Mouse (Mus musculus) ZHBTc4 (cell line): ENCODE results near the gene Mkrn2.

Experiments used
- DNase-seq: peaks from one replicate; pipeline ENCODE4 v3.0.0-alpha.2; 2011; ENCODE audit warnings: low read depth, low spot score

Mkrn2 gene

DNA sequence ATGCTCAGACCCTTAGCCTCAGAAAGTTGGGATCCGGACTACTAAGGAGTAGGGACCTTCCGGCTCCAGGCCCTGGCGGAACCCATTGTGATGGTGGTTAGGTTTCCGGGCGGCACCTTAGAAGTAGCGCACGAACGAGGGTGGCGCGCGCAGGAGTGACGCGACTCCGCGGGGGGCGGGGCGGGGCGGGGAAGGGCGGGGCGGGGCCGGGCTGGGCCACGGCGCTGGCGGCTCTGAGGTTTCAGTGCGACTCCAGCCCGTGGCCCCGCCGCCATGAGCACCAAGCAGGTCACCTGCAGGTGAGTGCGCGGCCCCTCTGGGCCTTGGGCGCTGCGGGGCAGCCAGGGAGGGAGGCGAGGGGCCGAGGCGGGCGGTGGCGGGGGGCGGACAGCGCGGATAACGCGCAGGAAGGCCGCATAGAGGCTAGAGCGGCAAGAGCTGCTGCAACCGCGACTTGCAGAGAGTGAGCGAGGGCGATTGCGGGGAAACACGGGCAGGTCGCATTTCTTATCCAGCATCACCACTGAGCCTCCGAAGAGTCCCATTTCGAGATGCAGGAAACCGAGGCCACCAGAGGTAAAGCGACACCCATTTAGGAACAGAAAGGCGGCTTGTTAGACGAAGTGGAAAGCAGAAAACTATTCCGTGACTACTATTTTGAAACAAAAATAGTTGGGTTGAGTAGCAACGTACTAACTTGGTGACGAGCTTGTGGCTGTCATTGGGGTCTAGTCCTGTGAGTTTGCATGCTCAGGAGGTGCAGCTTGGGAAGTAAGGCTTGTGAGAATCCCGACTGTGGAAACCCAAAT lies at the start of gene Mkrn2:
Mkrn2 (plus strand) TSS at position 188 of the 809 bp plus-strand sequence.
- DNase-seq: peak; percentile 93

DNA sequence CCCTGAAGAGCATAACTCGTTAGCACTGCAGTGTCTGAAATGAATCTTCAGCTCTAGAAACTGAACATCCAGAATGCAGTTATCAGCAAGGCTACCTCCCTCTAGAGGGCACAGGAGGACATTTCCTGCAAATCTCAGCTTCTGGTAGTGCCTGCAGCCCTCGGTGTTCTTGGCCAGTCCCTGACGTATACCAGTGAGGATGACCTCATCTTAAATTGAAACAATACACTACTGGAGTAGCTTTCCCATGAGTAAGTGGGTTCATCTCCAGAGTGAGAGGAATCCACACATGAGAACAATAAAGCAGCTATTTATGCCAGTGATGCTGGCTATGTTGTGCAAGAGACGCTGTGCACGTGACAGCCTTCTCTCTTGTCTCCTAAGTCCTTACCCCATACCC lies 46.2 kb upstream of the Mkrn2 start:
- no peak for DNase-seq

DNA sequence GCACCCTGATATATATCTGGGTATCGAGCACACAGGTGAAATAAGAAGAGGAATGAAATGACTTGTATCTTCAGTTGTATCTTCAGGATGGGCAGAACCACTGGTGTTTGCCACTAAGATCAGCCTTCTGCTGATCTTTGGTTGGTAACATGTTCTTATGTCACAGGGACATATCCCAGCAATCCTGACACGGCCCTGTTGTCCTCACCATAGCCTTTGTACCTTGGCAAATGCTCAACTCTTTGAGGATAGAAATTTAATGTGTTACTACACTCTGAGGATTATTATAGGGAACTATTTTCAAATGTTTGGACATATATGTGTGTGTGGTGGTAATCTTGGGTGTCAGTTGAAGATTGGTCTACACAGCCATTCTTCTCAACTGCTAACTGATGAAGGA lies 43.5 kb upstream of the Mkrn2 start:
- DNase-seq: no peak

DNA sequence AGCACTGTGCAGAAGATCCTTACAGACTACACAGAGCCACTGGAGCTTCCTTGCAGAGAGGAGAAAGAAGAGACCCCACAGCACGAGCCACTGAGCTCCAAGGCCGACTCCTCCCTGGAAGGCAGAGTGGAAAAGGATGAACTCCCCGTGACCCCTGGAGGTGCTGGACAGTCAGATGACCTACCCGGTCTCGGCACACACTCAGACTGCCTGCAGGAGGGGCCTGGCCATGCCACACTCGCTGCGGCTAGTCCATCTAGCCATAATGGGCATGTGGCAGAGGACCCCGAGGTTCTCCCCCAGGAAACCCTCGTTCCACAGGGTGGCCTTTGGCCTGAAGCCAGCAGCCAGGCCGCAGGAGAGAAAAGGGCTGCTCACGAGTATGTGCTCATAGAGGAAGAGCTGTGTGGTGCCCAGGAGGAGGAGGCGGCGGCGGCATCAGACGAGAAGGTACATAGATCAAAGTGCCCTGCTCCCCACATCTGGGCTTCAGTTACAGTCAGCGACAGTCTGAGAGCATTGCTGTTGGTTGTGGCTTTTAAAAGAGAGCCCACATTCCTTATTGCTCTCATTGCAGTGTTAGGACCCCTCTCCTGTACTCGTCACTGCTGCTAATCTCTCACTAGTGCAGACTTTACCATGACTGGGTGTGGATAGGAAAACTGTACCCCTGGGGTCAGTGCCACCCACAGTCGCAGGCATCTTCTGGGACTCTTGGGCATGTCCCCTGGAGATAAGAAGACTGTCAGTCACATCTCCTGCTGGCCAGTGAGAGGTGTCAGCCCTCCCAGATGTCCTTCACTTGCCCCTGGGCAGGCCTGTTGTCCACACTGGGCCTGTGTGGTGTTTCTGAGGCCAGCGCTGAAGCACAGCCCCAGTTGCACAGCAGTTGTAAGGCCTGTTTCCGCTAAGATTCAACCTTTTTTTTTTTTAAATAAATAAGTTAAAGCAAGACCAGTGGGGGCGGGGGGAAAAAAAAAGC lies 41.8 kb upstream of the Mkrn2 start:
- no peak for DNase-seq

DNA sequence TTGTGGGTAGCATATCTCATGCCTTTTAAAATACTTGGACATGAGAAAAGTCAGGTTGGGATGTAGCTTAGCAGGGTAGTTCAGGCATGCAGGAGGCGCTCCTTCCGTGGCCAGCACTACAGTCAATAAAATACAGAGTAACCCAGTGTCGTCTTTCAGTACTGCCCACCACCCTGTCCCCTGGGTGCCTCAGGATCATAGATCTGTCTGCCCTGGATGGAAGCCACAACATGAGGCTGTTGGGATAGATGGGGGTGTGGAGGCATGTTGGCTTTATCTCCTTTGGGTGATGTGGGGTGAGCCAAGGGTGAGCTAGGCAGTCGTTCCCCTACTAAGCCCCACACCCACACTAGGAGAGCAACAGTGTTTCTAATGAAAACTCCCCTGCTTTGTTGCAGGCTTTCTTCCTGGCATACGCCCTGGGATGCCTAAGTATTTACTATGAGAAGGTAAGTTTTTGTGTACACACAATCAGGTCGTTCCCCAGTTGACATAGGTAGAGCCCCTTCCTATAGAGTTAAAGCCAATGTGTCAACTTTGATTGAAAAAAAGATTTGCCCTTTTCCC lies 36.1 kb upstream of the Mkrn2 start:
- DNase-seq: no peak

DNA sequence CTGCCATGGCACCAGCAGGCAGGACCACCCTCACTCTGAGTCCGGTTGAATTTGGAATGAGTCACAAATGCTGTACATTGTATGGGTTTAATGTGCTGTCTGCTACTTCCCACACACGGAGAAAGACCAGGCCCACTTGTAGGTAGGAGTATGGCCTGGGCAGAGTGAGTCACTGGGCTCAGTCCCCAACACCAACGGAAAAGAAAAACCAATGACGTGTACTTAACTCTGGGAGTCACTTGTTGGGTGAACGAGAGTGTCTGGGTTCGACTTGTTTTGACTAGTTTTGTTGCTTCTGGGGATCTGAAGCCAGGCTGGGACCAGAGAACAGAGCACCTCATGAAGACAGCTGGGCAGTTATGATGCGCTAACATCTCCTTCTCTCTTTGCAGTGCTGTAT lies 27.5 kb upstream of the Mkrn2 start:
- no peak for DNase-seq

DNA sequence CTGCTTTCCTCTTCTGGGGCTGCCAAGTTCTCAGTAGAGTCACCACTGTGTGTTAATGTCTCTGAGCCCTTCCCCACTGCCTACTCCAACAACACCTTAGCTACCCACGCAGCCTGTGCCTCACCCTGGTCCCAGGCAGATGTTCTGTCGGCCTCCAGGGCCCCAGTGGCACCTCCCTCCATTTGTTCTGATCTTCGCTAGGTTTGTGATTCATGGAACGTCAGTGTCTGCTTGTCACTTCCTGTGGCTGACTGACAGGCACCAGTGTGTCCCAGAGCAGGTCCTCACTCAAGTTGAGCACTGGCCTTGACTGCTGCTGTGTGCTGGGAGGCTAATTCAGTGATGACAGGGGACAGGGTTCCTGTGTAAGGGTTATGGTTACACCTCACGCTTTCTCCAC lies 24.3 kb upstream of the Mkrn2 start:
- no peak for DNase-seq

DNA sequence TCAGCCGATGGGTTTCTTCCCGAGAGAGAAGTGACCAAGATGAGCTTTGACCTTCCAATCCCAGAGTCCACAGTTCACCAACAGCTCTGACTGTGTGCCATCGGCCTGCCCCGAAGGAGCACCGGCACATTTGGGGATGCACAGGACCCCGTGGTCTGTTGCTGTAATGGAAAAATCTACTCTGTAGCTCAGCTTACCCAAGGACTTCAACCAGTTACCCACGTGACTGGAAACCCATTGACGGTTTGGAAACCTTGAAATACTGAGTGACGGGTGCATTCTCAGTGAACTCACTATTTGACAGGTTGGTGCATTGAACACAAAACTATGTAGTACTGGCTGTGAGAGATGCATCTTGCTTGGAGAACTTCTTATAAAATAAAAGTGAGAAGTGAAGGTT lies 23.8 kb upstream of the Mkrn2 start:
- DNase-seq: no peak

DNA sequence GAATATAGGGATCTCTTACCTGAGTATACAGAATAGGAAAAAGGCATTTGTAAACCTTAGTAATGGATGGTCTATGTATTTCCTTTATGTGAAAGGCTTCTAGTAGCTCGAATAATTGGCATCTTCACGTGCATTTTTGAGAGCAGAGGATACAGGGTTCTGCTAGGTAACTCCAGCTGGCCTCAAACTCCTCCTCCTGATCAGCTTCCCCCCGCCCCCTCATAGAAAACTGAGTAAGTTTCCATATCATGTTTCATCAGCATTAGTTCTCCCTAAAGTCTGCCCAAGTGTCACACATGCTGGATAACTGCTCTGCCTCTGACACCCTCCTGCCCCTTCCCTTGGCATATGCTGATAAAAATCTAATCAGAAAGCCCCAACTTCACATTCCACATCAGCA lies 20.9 kb upstream of the Mkrn2 start:
- no peak for DNase-seq

DNA sequence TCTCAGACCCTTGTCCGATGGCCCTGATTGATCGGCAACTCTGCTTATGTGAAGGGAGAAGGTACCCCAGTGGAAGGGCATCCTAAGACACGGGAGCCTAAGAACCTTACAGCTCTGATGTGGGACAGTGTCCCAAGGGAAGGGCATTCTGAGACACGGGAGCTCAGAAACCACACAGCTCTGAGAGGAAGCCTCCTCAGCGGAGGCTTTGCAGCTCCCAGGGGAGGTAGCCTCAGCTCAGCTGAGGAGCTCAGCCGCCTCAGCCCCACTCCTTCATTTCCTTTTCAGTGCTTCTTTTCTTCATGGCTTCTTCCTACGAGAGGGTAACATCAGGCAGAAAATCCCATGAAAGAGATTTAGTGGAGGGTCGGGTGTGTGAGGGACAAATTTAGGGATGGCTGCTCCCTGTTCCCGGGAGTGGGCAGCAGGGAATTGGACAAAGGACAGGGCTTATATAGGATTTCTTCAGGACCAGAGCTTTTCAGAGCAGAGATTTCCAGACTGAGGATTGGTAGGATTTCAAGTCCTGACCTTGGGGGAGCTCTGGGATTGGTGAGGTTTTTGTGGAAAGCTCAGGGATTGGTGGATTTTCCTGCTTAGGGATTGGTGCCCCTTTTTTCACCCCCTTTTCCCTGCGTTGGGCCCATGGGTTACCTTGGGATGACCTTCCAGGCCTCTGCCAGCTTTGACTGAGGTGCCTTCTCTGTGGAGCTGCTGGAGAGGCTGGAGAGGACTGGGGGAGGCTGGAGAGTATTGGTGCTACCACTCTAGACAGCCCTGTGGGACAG lies 19.2 kb upstream of the Mkrn2 start:
- peak; percentile 58 for DNase-seq

DNA sequence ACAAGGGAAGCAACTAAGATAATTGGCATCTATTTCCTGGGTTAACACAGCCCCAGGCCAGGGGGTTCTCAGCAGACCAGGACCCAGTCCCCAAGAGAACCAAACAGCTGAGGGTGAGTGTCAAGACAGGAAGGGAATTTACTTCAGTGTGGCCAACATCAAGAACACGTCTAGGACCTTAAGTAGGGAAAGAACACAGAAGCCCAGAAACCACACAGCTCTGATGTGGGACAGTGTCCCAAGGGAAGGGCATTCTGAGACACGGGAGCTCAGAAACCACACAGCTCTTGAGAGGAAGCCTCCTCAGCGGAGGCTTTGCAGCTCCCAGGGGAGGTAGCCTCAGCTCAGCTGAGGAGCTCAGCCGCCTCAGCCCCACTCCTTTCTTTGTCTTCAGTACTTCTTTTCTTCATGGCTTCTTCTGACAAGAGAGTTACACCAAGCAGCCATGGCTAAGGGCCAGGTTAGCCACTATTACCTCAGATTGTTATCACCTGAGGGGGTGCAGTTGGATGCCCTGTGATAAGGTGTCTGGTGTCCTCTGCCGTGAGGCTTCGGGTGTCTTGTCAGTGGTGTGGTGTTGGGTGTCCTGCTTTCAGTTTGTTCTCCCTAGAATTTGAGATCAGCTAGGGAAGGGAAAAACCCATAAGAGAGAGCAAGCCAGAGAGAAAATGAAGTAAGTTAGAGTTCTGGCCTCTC lies 18.1 kb upstream of the Mkrn2 start:
- no peak for DNase-seq

DNA sequence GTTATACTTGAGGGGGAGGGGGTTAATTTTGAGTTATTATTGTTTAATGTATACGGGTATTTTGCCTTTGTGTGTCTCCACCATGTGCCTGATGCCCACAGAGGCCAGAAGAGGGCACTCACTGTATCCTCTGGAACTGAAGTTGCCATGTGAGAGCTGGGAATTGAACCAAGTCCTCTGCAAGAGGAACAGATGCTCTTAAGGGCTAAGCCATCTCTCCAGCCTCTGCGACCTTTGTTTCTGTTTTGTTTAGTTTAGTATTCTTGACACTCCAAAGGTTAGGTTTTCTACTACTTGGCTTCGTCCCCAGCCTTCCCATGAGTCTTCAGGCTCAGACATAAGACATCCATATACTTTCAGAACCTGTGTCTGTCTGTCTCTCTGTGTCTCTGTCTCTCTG lies 17.5 kb upstream of the Mkrn2 start:
- no peak for DNase-seq

DNA sequence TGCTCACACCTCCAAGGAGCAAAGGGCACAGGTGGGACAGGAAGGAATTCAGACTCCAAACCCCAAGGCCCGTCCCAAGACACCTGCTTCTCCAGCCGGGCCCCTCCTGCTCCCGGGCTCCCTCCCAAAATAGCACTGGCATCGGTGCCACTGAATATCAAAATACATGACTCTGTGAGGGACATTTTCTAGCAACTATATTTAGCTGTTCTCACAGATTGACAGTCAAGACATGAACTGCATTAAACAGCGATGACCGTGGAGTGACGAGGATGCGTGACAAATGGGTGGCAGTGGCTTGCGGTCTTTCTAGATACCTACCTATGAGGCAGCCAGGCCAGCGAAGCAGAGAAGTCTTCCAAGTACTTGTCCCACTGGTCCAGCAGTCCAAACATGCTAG lies 15.4 kb upstream of the Mkrn2 start:
- no peak for DNase-seq

DNA sequence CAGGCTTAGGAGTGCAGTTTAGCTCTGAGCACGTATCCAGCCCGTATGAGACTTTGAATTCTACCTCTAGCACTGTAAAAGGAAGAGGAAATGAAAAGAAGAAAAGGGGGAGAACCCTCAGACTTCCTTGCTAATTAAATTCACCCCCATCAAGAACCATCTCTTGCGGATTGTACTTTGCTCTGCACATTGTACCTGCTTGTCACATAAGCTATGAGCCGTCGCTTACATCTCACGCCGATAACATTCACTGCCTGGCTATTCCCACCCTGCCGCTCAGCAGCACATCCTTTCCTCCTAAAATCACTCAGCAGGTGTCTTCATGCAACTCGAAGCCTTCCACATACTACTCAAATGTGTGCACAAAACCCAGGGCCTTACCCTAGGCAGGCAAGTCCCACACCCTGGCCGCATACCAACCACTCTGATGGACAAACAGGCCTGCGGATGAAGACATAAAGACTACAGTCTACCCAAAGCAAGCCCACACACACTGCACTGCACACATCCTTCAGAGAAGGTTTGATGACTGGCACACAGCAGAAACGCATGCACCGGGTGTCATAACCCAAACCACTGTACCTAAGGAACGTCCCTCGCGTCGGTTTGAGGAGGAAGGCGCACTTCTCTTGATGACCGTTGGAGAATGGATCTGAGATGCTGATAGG lies 9.9 kb upstream of the Mkrn2 start:
- no peak for DNase-seq

DNA sequence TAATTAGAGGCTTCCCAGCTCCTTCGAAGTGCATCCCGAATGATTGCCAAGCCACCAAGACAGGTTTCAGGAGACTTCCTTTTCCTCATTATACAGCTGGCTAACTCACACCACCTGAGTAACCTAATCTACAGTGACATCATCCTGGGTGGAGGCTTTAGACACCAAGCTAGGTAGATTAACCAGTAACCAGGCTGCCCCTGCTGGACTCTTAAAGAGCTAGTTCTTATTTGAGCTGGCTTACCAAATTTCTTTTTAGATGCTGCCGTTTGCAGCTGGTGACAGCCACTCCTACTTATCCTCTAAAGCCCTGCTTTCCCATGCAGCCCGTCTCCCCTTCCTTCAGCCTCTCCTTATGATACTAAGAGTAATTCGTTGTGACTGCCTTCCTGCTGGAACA lies 9.2 kb upstream of the Mkrn2 start, which contains the start of gene Mkrn2os:
Mkrn2os (minus strand) TSS at position 119 of the 400 bp plus-strand sequence.
- DNase-seq: no peak

DNA sequence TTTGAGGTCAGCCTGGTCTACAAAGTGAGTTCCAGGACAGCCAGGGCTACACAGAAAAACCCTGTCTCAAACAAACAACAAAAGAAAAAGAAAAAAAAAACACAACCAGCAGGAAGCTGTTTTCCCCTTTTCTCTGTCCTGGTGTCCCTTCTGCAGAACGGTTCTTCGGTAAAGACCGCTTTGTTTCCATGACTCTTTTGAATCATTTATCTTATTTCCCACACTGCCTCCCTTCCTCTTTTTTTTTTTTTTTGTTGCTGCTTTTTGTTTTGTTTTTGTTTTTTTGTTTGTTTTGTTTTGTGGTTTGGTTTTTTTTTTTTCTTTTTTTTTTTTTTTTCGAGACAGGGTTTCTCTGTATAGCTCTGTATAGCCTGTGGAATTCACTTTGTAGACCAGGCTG lies 8.4 kb upstream of the Mkrn2 start:
- DNase-seq: no peak

DNA sequence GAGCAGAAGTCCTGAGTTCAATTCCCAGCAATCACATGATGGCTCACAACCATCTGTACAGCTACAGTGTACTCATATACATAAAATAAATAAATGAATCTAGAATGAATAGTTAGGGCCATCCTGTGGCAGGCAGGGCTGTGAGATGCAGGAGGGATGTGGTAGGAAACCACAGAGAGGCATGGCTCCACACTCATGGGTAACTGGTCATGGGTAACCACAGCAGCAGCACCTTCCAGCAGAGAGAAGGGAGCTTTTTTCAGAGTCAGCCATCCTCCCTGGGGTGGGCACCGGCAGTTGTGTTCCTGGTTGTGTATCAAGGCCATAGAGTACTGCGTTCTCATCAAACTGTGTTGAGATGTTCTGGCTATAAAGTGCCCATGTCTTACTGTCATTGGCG lies 7.2 kb upstream of the Mkrn2 start:
- DNase-seq: no peak

DNA sequence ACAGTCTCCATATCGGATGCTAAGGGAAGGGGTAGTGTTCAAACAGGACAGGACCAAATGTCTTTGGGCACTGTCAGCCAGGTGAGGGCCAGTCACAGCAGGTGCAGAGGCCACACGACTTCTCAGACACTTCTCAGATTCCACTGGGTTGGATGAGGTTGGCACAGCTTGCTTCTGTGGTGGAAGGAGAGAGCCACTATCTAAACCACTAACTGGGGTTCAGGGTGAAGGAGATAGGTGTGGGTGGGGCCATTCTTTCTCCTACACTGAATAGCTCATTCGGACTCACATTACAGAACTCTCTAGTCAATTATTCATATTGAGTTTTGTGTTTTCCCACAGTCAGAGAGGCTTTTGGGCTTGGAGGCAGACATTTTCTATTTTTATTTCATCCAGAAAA lies 6.0 kb upstream of the Mkrn2 start:
- no peak for DNase-seq

DNA sequence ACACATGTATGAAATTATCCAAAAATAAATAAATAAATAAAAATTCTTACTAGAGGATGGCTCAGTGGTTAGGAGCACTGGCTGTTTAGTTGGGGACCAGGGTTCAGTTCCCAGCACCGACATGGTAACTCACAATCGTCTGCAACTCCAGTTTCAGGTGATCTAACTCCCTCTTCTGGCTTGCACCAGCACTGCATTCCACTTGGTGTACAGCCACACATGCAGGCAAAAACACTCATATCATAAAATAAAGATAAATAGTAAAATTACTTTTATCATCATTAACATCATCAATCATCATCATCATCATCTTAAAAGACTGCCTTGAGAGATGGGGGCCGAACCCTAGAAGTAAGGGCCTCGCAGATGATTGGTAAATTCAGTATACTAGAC lies 384 bp upstream of the Mkrn2 start:
- peak; percentile 61 for DNase-seq

DNA sequence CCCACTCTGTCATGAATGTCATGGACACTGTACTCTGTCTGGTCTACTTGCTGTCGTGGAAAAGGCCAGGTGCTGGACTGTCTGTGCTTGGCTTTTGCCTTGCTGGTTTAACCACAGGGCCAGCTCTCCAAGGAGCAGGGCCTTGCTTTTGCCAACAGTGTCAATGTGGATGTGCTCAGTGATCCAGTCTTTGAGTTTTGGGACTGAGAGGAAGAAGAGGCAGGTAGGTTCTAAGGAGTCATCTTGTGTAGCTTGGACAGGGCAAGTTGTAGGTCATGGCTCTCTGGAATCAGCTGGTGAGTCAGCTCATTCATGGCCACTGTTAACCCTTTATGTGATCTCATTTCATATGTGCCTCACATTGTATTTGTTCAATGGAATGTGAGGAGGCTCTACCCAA lies 4.8 kb downstream of the Mkrn2 start:
- no peak for DNase-seq
